Mouse (Mus musculus): ENCODE measurements around the gene Fxyd5.

- TF ChIP-seq CTCF (IDR thresholded peaks at IDR 0.05; ENCODE audit: low read depth, low read length) (no peak), POLR2A (IDR thresholded peaks at IDR 0.05; ENCODE audit: extremely low read depth, insufficient read depth, low read length) (no peak)
Measured at GRCm38 (mm10) chr7:31086175-31086755, 44.0 kb upstream of the Fxyd5 start.

Measured in liver, adult 2 months (tissue).